Mouse (Mus musculus) brain, embryonic 14.5 days (tissue): ENCODE results near the gene Ctc1. TPM values are rescaled to one million over a fixed set of nuclear protein-coding genes. Genes with fewer than 3 reads are reported as not detected.
"Not testable (repeated sequence)": the region's sequence is repeated elsewhere in the genome, so short reads cannot be mapped to it uniquely, and the experiment has no call there.

Source experiments
- DNase-seq: peaks from one replicate; pipeline ENCODE4 v3.0.0-alpha.2; 2011; ENCODE audit warnings: low read depth
- CTCF ChIP-seq: fragments of 200-500 bp; IDR thresholded peaks from 2 replicates; pipeline ENCODE4 v1.5.1; 2012; ENCODE audit warnings: inconsistent platforms, mild to moderate bottlenecking, moderate library complexity, borderline replicate concordance; ENCODE audit not compliant: insufficient read depth, insufficient read length; ENCODE audit errors: extremely low read depth
- POLR2A ChIP-seq: fragments of 200-500 bp; IDR thresholded peaks from 2 replicates; pipeline ENCODE4 v1.6.1; 2012; ENCODE audit warnings: mild to moderate bottlenecking, inconsistent platforms, borderline replicate concordance; ENCODE audit not compliant: poor library complexity, insufficient read depth, insufficient read length, severe bottlenecking; ENCODE audit errors: extremely low read depth
- polyA plus RNA-seq: library from polyadenylated mRNA; depleted of rRNA; stranded (reverse); fragments of >200 nt; gene quantifications from 2 replicates; pipeline ENCODE4 v1.2.3, GENCODE M21; 2012

The Ctc1 gene
- polyA plus RNA-seq, 1 experiment = 115 TPM

- peak; percentile 88 for DNase-seq
Measured at GRCm38 (mm10) chr11:68982639-68983369, 32.9 kb upstream of the Ctc1 start.

GRCm38 (mm10) chr11:68987365-68987882, 28.3 kb upstream of the Ctc1 start:
- no peak for TF ChIP-seq POLR2A
- no peak for TF ChIP-seq CTCF
- DNase-seq = peak; percentile 21

More at GRCm38 (mm10) chr11:68982639-68983369, 32.9 kb upstream of the Ctc1 start:
- TF ChIP-seq CTCF (peak; percentile 73; the same call in 1 of the 2 replicates), POLR2A (no peak)

GRCm38 (mm10) chr11:68988341-68988740, 27.4 kb upstream of the Ctc1 start:
- no peak for TF ChIP-seq CTCF
- DNase-seq = no peak

DNA sequence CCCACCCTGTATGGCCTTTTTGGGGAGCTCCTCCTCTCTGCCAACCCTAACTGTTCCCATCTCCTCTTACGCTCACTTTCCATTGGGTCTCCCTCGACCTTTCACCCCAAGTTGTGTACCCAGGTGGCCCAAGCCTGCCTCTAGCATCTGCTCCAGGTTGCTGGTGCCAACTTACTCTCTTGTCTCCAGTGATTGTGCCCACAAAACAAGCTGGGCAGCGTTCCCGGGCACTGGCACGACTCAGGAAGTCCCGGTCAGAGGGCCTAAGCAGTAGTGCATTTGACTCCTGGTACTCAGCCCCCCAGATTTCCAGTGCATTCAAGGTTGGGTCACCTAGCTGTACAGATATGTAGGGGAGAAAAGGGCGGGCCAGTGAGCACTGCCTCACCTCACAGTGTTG, 22.6 kb upstream of the Ctc1 start:
- no peak for DNase-seq
- TF ChIP-seq CTCF (no peak), POLR2A (no peak)

GRCm38 (mm10) chr11:68994377-68994776, 21.3 kb upstream of the Ctc1 start:
- no peak for DNase-seq
- no peak for TF ChIP-seq POLR2A
- TF ChIP-seq CTCF = no peak

DNA sequence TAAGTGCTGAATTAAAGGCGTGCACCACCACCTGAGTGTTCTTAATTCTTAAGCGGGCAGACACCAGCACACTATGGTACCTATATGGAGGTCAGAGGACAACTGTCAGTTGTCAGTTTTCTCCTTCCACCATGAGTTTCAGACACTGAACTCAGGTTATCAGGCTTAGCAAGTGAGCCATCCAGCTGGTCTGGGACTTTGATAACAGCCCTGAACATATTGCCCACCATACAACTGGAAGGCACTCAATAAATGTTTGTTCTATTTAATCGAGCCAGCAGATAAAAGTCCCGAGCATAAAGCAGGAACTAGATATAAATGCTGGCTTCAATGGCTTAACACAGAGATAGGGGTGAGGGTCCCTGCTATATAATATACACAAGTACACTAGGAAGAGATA, 18.6 kb upstream of the Ctc1 start:
- no peak for TF ChIP-seq CTCF
- no peak for TF ChIP-seq POLR2A
- no peak for DNase-seq

- DNase-seq = not testable (repeated sequence)
Measured at GRCm38 (mm10) chr11:69002782-69003181, 12.9 kb upstream of the Ctc1 start.

DNA sequence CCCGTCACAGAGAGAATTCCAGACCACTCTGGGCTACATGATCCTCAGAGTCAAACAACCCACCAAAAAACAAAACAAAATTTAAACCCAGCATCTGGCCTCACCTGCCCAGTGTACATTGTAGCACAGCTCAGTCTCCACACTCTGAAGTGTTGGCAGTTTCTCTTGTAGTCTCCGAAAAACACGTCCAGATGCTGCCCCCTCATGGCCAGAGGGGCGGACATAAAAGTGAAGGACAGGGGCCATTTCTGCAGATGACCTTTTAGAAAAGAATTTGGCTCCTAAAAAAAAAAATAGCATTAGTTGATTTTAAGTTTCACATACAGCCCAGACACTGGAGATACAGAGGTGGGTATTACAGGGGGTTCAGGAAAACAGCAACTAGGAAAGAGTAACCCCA, 12.1 kb upstream of the Ctc1 start:
- TF ChIP-seq CTCF = peak; percentile 27; the same call in 1 of the 2 replicates
- TF ChIP-seq POLR2A = no peak
- DNase-seq = no peak

DNA sequence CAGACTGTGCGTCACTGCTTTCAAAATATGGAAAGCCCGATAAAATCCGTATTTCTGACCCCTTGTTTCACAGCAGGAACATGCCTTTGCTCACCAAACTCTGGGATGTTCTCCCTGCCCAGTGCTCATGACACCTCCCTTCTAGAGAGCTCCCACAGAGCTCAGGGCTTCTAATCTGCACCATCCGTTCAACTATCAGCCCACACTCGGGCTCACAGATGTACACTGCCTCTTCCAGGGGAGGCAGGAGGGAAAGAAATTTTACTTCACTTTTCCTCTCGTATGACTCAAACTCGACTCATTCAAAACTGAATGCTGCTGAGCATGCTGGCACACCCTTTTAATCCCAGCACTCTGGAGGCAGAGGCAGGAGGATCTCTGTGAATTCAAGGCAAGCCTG, 10.5 kb upstream of the Ctc1 start:
- no peak for DNase-seq
- TF ChIP-seq CTCF (no peak), POLR2A (no peak)

DNA sequence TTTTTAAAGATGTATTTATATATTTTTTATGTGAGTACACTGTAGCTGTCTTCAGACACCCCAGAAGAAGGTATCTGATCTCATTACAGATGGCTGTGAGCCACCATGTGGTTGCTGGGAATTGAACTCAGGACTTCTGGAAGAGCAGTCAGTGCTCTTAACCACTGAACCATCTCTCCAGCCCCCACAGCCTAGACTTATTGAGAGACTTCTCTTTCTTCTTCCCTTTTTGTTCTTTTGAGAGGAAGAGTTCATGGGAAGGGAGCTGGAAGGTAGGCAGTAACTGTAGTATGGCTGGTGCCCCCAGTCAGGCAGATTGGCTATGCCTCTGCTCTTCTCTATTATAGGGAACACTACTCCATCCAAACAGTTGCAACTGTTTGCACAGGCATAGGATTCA, 9.1 kb upstream of the Ctc1 start:
- not testable (repeated sequence) for DNase-seq

GRCm38 (mm10) chr11:69008182-69009121, 7.3 kb upstream of the Ctc1 start, which contains the start of gene Pfas:
Pfas (minus strand) TSS chr11:69008460.
- TF ChIP-seq CTCF = no peak
- TF ChIP-seq POLR2A = peak; percentile 44; the same call in 1 of the 2 replicates
- peak; percentile 97 for DNase-seq

GRCm38 (mm10) chr11:69009508-69009907, 6.2 kb upstream of the Ctc1 start:
- no peak for DNase-seq
- TF ChIP-seq CTCF = no peak
- no peak for TF ChIP-seq POLR2A
